Mouse (Mus musculus): ENCODE measurements around the gene Aqp9. TPM values are rescaled to one million over a fixed set of nuclear protein-coding genes. Genes with fewer than 3 reads are reported as not detected.
A peak's percentile ranks its signal among the peaks of the same experiment; 100 is the strongest.

The Aqp9 gene
- total and polyA plus RNA-seq, 3 experiments: 0.08 TPM; not detected in 2

DNA sequence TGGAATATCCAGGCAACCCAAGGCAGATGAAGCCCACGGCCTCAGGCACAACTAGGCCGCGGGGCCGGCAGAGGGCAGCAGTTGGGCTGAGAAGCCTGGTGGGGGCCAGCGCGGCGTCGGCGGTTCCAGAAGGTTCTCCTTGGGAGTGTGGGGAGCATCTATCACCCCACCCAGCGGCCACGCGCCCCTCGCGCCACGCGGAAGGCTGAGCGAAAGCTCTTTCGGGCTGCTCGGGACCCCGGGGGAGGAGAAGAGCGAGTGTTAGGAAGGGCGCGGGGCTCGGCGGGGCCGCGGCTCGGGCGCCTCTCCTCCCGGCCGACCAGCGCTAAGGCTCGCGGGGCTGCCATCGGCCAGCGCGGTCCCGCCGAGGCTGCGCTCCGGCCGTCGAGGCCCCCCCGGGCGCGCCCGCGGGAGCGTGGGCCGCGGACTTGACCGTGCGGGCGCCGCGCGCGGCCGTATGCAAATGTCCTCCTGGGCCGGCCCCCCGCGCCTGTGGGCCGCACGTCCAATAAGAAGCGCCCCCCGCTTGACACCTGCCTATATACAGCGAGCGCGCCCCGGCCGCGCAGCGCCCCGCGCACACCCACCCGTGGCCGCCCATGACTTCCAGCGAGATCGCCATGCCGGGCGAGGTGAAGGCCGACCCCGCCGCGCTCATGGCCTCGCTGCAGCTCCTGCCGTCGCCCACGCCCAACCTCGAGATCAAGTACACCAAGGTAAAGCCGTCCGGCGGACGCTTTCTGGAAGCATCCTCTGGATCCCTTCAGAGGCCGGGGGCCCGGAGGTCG, 47.0 kb upstream of the Aqp9 start, which contains the start of gene Aldh1a2:
TSS of gene Aldh1a2 (plus strand) at position 542 of the 788 bp plus-strand sequence.
- DNase-seq (ENCODE audit: extremely low read depth): no peak
- no peak within 1 kb of the TSS for H3K4me2 ChIP-seq (ENCODE audit: insufficient read depth, low read depth, poor library complexity, severe bottlenecking)
- H3K4me1 ChIP-seq (ENCODE audit: control insufficient read depth in 1 of 2, insufficient read depth in 2 of 2): peaks cover 0 to 7% of the 10 kb centered on the region in 2 experiments; a peak in 2 of 4 replicates
- H3K79me2 ChIP-seq (replicated peaks; ENCODE audit: control insufficient read depth, extremely low read depth, insufficient read depth, poor library complexity, severe bottlenecking): no peaks in the 10 kb centered on the region
- no peaks in the 10 kb centered on the region for H3K27me3 ChIP-seq (replicated peaks)
- TF ChIP-seq NELFE (IDR thresholded peaks at IDR 0.05; ENCODE audit: low read depth, low read length) (no peak), JUN (IDR thresholded peaks at IDR 0.05; ENCODE audit: insufficient read depth, low read depth, low read length) (no peak), SMC3 (IDR thresholded peaks at IDR 0.05; ENCODE audit: low read depth, low read length) (no peak), E2F4 (IDR thresholded peaks at IDR 0.05; ENCODE audit: insufficient replicate concordance, low read depth, low read length) (no peak), USF1 (IDR thresholded peaks at IDR 0.05; ENCODE audit: low read depth, low read length) (no peak)
- H3K27ac ChIP-seq (ENCODE audit: insufficient read depth, low read depth): no peak within 1 kb of the TSS
- in situ Hi-C loops (cut with MboI; ENCODE audit: low pct_ligation_motif_present, low pct_unique_long_range_greater_than_20kb, low sequenced_read_pairs) (loop anchor here (10.0 to 25.0 kb wide), 3 partner anchors 99 to 397 kb away; no protein-coding TSS in a partner anchor), dilution Hi-C loops (cut with MboI; ENCODE audit: extremely low pct_ligation_motif_present, extremely low pct_unique_long_range_greater_than_20kb, low sequenced_read_pairs) (no loop called here)
- no peak within 1 kb of the TSS for H3K4me3 ChIP-seq (replicated peaks in 1 of 3; ENCODE audit: low read depth in 2 of 3, low read length in 2 of 3, poor library complexity in 1 of 3)
- H3K9ac ChIP-seq (ENCODE audit: insufficient read depth, low read depth): no peak within 1 kb of the TSS
- peaks cover 13% of the 10 kb centered on the region for H3K9me3 ChIP-seq (replicated peaks; ENCODE audit: low read length)
- no peaks in the 10 kb centered on the region for H3K36me3 ChIP-seq (replicated peaks in 1 of 2; ENCODE audit: control insufficient read depth in 1 of 2, insufficient read depth in 1 of 2, low read length in 1 of 2)

DNA sequence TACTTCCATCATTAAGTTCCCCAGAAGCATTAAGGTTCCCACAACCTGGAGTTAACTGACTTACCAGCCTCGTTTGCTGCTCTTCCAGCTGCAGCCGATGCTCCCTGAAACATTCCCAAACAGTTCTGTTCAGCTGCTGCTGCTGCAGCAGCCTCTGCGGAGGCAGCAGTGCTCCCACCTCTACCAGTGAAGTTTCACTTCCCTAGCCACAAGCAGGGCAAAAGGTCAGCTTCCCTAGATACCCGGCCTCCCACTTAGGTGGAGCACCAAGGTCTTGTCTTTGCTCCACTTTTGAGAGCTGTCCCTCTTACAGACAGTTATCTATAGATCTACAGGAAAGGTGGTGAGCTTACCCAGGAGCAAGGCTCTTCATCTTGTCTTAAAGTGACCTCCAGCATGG, 45.2 kb upstream of the Aqp9 start:
- no peaks in the 10 kb centered on the region for H3K79me2 ChIP-seq (replicated peaks; ENCODE audit: control insufficient read depth, extremely low read depth, insufficient read depth, poor library complexity, severe bottlenecking)
- peaks cover 0 to 7% of the 10 kb centered on the region in 2 experiments; a peak in 2 of 4 replicates for H3K4me1 ChIP-seq (ENCODE audit: control insufficient read depth in 1 of 2, insufficient read depth in 2 of 2)
- H3K4me2 ChIP-seq (ENCODE audit: insufficient read depth, low read depth, poor library complexity, severe bottlenecking): no peak overlapping the region
- no peaks in the 10 kb centered on the region for H3K27me3 ChIP-seq (replicated peaks)
- peaks cover 13% of the 10 kb centered on the region for H3K9me3 ChIP-seq (replicated peaks; ENCODE audit: low read length)
- in situ Hi-C loops (cut with MboI; ENCODE audit: low pct_ligation_motif_present, low pct_unique_long_range_greater_than_20kb, low sequenced_read_pairs): loop anchor here (10.0 to 25.0 kb wide), 3 partner anchors 101 to 399 kb away; no protein-coding TSS in a partner anchor
- DNase-seq (ENCODE audit: extremely low read depth): peak; percentile 27
- no peak overlapping the region for H3K27ac ChIP-seq (ENCODE audit: insufficient read depth, low read depth)
- no peak overlapping the region for H3K9ac ChIP-seq (ENCODE audit: insufficient read depth, low read depth)
- H3K4me3 ChIP-seq (replicated peaks in 1 of 3; ENCODE audit: low read depth in 2 of 3, low read length in 2 of 3, poor library complexity in 1 of 3): no peak overlapping the region
- H3K36me3 ChIP-seq (replicated peaks in 1 of 2; ENCODE audit: control insufficient read depth in 1 of 2, insufficient read depth in 1 of 2, low read length in 1 of 2): no peaks in the 10 kb centered on the region
- TF ChIP-seq EP300 (IDR thresholded peaks at IDR 0.05; ENCODE audit: low read length) (peak; percentile 48), IRF4 (IDR thresholded peaks at IDR 0.05; ENCODE audit: low read depth, low read length) (peak; percentile 70), ETS1 (conservative IDR thresholded peaks at IDR 0.05; ENCODE audit: low read depth, low read length) (no peak), JUND (conservative IDR thresholded peaks at IDR 0.05; ENCODE audit: low read depth, low read length) (no peak)
- dilution Hi-C loops (cut with MboI; ENCODE audit: extremely low pct_ligation_motif_present, extremely low pct_unique_long_range_greater_than_20kb, low sequenced_read_pairs): no loop called here

DNA sequence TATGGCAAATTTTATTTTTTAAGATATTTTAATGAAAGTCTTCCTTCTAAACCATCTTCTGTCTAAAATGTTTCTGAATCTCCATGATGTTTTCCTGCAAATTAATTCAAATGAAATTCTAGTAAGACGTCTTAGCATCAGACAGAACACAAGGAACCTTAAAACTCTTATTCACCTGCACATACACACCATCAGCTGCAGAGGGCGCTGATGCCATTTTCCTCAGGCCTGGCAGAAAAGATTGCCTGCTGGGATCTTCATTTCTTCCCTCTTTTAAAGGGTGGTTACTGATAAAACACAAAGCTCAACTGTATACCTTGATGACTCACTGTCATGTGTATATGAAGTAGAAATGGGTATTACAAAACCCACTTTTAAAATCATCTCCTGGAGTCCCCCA, 42.4 kb upstream of the Aqp9 start:
- in situ Hi-C loops (cut with MboI; ENCODE audit: low pct_ligation_motif_present, low pct_unique_long_range_greater_than_20kb, low sequenced_read_pairs) (loop anchor here (10.0 to 25.0 kb wide), 3 partner anchors 104 to 401 kb away; no protein-coding TSS in a partner anchor), dilution Hi-C loops (cut with MboI; ENCODE audit: extremely low pct_ligation_motif_present, extremely low pct_unique_long_range_greater_than_20kb, low sequenced_read_pairs) (no loop called here)
- no peaks in the 10 kb centered on the region for H3K27me3 ChIP-seq (replicated peaks)
- H3K4me1 ChIP-seq (ENCODE audit: control insufficient read depth in 1 of 2, insufficient read depth in 2 of 2): peaks cover 0 to 7% of the 10 kb centered on the region in 2 experiments; a peak in 2 of 4 replicates
- no peak overlapping the region for H3K9ac ChIP-seq (ENCODE audit: insufficient read depth, low read depth)
- no peaks in the 10 kb centered on the region for H3K79me2 ChIP-seq (replicated peaks; ENCODE audit: control insufficient read depth, extremely low read depth, insufficient read depth, poor library complexity, severe bottlenecking)
- TF ChIP-seq MAX (IDR thresholded peaks at IDR 0.05; ENCODE audit: low read length) (no peak), MEF2A (IDR thresholded peaks at IDR 0.05; ENCODE audit: borderline replicate concordance, low read depth, low read length) (no peak), ZC3H11A (IDR thresholded peaks at IDR 0.05; ENCODE audit: low read depth, low read length) (peak; percentile 29; the same call in 1 of the 2 replicates), CTCF (conservative IDR thresholded peaks at IDR 0.05 in 1 of 2, IDR thresholded peaks at IDR 0.05 in 1 of 2; ENCODE audit: low read depth in 2 of 2, low read length in 2 of 2) (peak; percentile 68 to 93), MAFK (IDR thresholded peaks at IDR 0.05; ENCODE audit: insufficient replicate concordance, low read length) (no peak), SMC3 (IDR thresholded peaks at IDR 0.05; ENCODE audit: low read depth, low read length) (peak; percentile 77), TCF12 (IDR thresholded peaks at IDR 0.05; ENCODE audit: low read depth, low read length) (no peak), RAD21 (IDR thresholded peaks at IDR 0.05; ENCODE audit: low read depth, low read length) (peak; percentile 92), EP300 (IDR thresholded peaks at IDR 0.05; ENCODE audit: low read length) (no peak)
- peak; percentile 50 for DNase-seq (ENCODE audit: extremely low read depth)
- no peak overlapping the region for H3K4me3 ChIP-seq (replicated peaks in 1 of 3; ENCODE audit: low read depth in 2 of 3, low read length in 2 of 3, poor library complexity in 1 of 3)
- peaks cover 7% of the 10 kb centered on the region for H3K9me3 ChIP-seq (replicated peaks; ENCODE audit: low read length)
- no peak overlapping the region for H3K27ac ChIP-seq (ENCODE audit: insufficient read depth, low read depth)
- H3K36me3 ChIP-seq (replicated peaks in 1 of 2; ENCODE audit: control insufficient read depth in 1 of 2, insufficient read depth in 1 of 2, low read length in 1 of 2): no peaks in the 10 kb centered on the region
- H3K4me2 ChIP-seq (ENCODE audit: insufficient read depth, low read depth, poor library complexity, severe bottlenecking): no peak overlapping the region

All from CH12.LX (cell line).